Mouse (Mus musculus) erythroblast, adult 5-6 weeks (primary cell): ENCODE measurements around the gene Anxa11. TPM values are rescaled to one million over a fixed set of nuclear protein-coding genes. Genes with fewer than 3 reads are reported as not detected.
"Not testable (repeated sequence)": the region's sequence is repeated elsewhere in the genome, so short reads cannot be mapped to it uniquely, and the experiment has no call there.

Source experiments
- ATAC-seq: replicated peaks from 2 replicates; pipeline ENCODE4 v1.8.0; 2016; ENCODE audit warnings: moderate number of reproducible peaks, mild to moderate bottlenecking, moderate TSS enrichment, inconsistent platforms; ENCODE audit not compliant: poor library complexity, low FRiP score, severe bottlenecking
- total RNA-seq, 2 experiments: library from RNA; stranded (forward) in 1 of 2; stranded (reverse) in 1 of 2; fragments of 150-400 nt in 1 of 2; fragments of 200-764, 138-1000 nt in 1 of 2; gene quantifications; 2 replicates each; pipeline versions ENCODE4 v1.2.3 to v1.2.4; 2015 to 2017; ENCODE audit warnings: low replicate concordance in 2 of 2

The Anxa11 gene
- total RNA-seq (2015; ENCODE audit: low replicate concordance) (28.2 and 30.9 TPM in 2 replicates), total RNA-seq (2017; ENCODE audit: low replicate concordance) (4.3 and 6.8 TPM in 2 replicates)

- peak; percentile 95 for ATAC-seq
Observed at GRCm38 (mm10) chr14:25841991-25842687, at the start of gene Anxa11. TSS of gene Anxa11 (plus strand) at chr14:25842156.

- no peak for ATAC-seq
Observed at GRCm38 (mm10) chr14:25794331-25794730, 47.6 kb upstream of the Anxa11 start.

GRCm38 (mm10) chr14:25795067-25795466 is 46.9 kb upstream of the Anxa11 start:
- no peak for ATAC-seq

GRCm38 (mm10) chr14:25795561-25796174 is 46.3 kb upstream of the Anxa11 start:
- no peak for ATAC-seq

- ATAC-seq = no peak
Observed at GRCm38 (mm10) chr14:25796619-25797018, 45.3 kb upstream of the Anxa11 start.

GRCm38 (mm10) chr14:25800166-25800960 is 41.6 kb upstream of the Anxa11 start:
- ATAC-seq = no peak

GRCm38 (mm10) chr14:25802511-25802910 is 39.4 kb upstream of the Anxa11 start:
- ATAC-seq = no peak

GRCm38 (mm10) chr14:25803246-25803809 is 38.6 kb upstream of the Anxa11 start:
- ATAC-seq = no peak

GRCm38 (mm10) chr14:25805871-25806270 is 36.1 kb upstream of the Anxa11 start:
- no peak for ATAC-seq

GRCm38 (mm10) chr14:25806561-25806960 is 35.4 kb upstream of the Anxa11 start:
- no peak for ATAC-seq

GRCm38 (mm10) chr14:25811026-25811425 is 30.9 kb upstream of the Anxa11 start:
- not testable (repeated sequence) for ATAC-seq

- no peak for ATAC-seq
Observed at GRCm38 (mm10) chr14:25814140-25814539, 27.8 kb upstream of the Anxa11 start.

- no peak for ATAC-seq
Observed at GRCm38 (mm10) chr14:25816416-25816815, 25.5 kb upstream of the Anxa11 start.

GRCm38 (mm10) chr14:25822584-25822983 is 19.4 kb upstream of the Anxa11 start:
- no peak for ATAC-seq

- ATAC-seq = no peak
Observed at GRCm38 (mm10) chr14:25824995-25825394, 17.0 kb upstream of the Anxa11 start.

GRCm38 (mm10) chr14:25825880-25826626 is 15.9 kb upstream of the Anxa11 start:
- ATAC-seq = no peak

GRCm38 (mm10) chr14:25826866-25827265 is 15.1 kb upstream of the Anxa11 start:
- ATAC-seq = no peak

- ATAC-seq = no peak
Observed at GRCm38 (mm10) chr14:25831332-25831731, 10.6 kb upstream of the Anxa11 start.

- ATAC-seq = peak; percentile 65; the same call in 1 of the 2 replicates
Observed at GRCm38 (mm10) chr14:25832301-25832700, 9.7 kb upstream of the Anxa11 start.

GRCm38 (mm10) chr14:25838411-25838810 is 3.5 kb upstream of the Anxa11 start:
- ATAC-seq = no peak
